ENCODE assay signal across 8 mouse cellular contexts in the genomic region with DNA sequence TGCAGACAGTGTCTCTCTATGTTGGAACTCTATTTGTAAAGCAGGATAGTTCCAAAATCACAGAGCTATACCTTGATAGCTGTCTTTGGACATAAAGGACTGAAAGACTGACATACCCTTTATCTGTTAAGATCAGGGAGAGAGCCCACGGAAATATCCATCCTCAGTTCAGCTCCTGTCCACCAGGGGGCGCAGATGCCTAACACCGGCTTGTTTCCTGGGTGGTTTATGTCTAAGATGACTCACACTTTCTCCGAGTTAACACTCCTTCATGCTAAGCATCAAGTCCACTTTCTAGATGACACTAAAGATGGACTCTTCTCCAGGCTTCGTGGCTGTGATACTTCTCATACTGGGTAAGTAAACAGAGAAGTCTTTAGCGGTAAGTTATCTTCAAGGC.
DNase-seq lines count a peak whose midpoint lies in the region; ATAC-seq lines count a peak whose summit lies in the region.
"Not testable (repeated sequence)": the region's sequence is repeated elsewhere in the genome, so short reads cannot be mapped to it uniquely, and the experiment has no call there.

No protein-coding gene starts in this region.

- H3K36me3 ChIP-seq in forebrain, embryonic 10.5 days (replicated peaks); hindbrain, embryonic 14.5 days (replicated peaks; ENCODE audit: control insufficient read depth, insufficient read depth): not testable (repeated sequence)

- not testable (repeated sequence) for H3K4me1 ChIP-seq in forebrain, embryonic 10.5 days; hindbrain, embryonic 14.5 days (replicated peaks; ENCODE audit: control insufficient read depth, insufficient read depth, low read length)

- not testable (repeated sequence) for H3K4me2 ChIP-seq in hindbrain, embryonic 14.5 days (replicated peaks)

- WGBS in forebrain, embryonic 10.5 days, result 31% methylated on average over 6 of the region's 6 CpGs
- 37% methylated on average over 6 of the region's 6 CpGs for WGBS in hindbrain, embryonic 14.5 days

- ATAC-seq in hindbrain, embryonic 14.5 days (ENCODE audit: low FRiP score), result not testable (repeated sequence)
- peak; percentile 91 for ATAC-seq in megakaryocyte-erythroid progenitor cell, adult 5-6 weeks (replicated peaks; ENCODE audit: low FRiP score, low TSS enrichment, poor library complexity, severe bottlenecking)

- H3K9ac ChIP-seq in hindbrain, embryonic 14.5 days, result not testable (repeated sequence)

- not testable (repeated sequence) for H3K4me3 ChIP-seq in forebrain, embryonic 10.5 days; hindbrain, embryonic 14.5 days (replicated peaks; ENCODE audit: low read length)

- peak; percentile 62 for DNase-seq in T-cell, adult 2 months (ENCODE audit: low spot score)
- peak; percentile 0 for DNase-seq in cerebellum, adult 8-10 months
- peak; percentile 31 for DNase-seq in forebrain, embryonic 10.5 days (ENCODE audit: extremely low spot score, low spot score)
- peak; percentile 66 for DNase-seq in hindbrain, embryonic 14.5 days (ENCODE audit: low spot score)
- peak; percentile 1 for DNase-seq in left cerebral cortex, adult 11 months (ENCODE audit: low spot score)
- DNase-seq in right cerebral cortex, postnatal 14 days, result peak; percentile 16
- peak; percentile 3 for DNase-seq in urinary bladder, postnatal 14 days (ENCODE audit: low spot score)

- H3K27me3 ChIP-seq in forebrain, embryonic 10.5 days (ENCODE audit: poor library complexity, severe bottlenecking); hindbrain, embryonic 14.5 days (ENCODE audit: control insufficient read depth, insufficient read depth, low read length): not testable (repeated sequence)

- not testable (repeated sequence) for H3K27ac ChIP-seq in forebrain, embryonic 10.5 days; hindbrain, embryonic 14.5 days

- not testable (repeated sequence) for H3K9me3 ChIP-seq in forebrain, embryonic 10.5 days; hindbrain, embryonic 14.5 days (ENCODE audit: control insufficient read depth, low read length)

Comparison
In these comparisons a context has a peak if more than half of its experiments do, and no peak if none do; other contexts are left out.
1. DNase-seq: peak in every context shown above with its lines; median percentile 66 in hindbrain, embryonic 14.5 days; 62 in T-cell, adult 2 months; 31 in forebrain, embryonic 10.5 days; 16 in right cerebral cortex, postnatal 14 days; 3 in urinary bladder, postnatal 14 days; 1 in left cerebral cortex, adult 11 months; 0 in cerebellum, adult 8-10 months.